Mouse (Mus musculus): ENCODE measurements at regions not wholly inside any gene's neighbourhood (a gene's known extent, or its start where the extent isn't known, plus 50 kb on each side); places are given as distances from the start of the nearest gene placed in this dataset.

DNA sequence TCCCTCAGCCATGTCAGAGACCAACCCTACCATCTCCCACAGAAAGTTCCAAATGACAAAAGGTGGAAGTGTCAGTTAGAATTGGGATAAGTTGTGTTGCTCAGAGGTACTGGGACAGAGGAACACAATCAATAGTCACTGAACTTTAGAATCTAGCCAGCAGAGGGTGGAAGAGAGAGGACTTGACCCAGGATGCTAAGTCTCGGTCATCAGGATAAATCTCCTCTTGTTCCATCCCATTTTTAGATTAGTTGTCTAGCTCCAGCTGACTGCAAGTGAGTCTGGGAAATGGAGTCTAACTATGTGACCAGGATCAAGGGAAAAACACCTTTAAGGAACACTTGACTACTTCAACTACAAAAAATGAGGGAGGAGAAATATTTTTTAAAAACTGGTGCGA, 91.5 kb downstream of the Fam84b start:
- Histone ChIP-seq H3K4me3 (no peak overlapping the region), H3K27me3 (ENCODE audit: control insufficient read depth, insufficient read depth, insufficient read length) (no peaks in the 10 kb centered on the region), H3K79me2 (ENCODE audit: control insufficient read depth, insufficient read depth) (no peaks in the 10 kb centered on the region), H3ac (ENCODE audit: control insufficient read depth, insufficient read length) (no peak overlapping the region), H3K4me2 (ENCODE audit: low read depth) (no peak overlapping the region), H3K36me3 (ENCODE audit: control insufficient read depth, insufficient read depth) (no peaks in the 10 kb centered on the region)
- TF ChIP-seq REST (IDR thresholded peaks at IDR 0.05; ENCODE audit: insufficient read depth, insufficient read length) (no peak), CEBPB (IDR thresholded peaks at IDR 0.05; ENCODE audit: insufficient read depth, poor library complexity, severe bottlenecking) (no peak), MYOG (IDR thresholded peaks at IDR 0.05; ENCODE audit: control insufficient read depth in 1 of 3, insufficient read depth in 1 of 3, insufficient read length in 2 of 3, low read depth in 2 of 3) (no peak), SRF (IDR thresholded peaks at IDR 0.05; ENCODE audit: control insufficient read depth, insufficient read length, low read depth) (no peak), TCF3 (IDR thresholded peaks at IDR 0.05; ENCODE audit: insufficient read length, low read depth) (no peak), MAX (IDR thresholded peaks at IDR 0.05; ENCODE audit: low read depth) (no peak), USF1 (IDR thresholded peaks at IDR 0.05; ENCODE audit: low read depth) (no peak), POLR2AphosphoS2 (IDR thresholded peaks at IDR 0.05; ENCODE audit: insufficient read length, low read depth) (no peak), TCF12 (IDR thresholded peaks at IDR 0.05; ENCODE audit: insufficient read depth, poor library complexity, severe bottlenecking) (no peak), MYOD1 (IDR thresholded peaks at IDR 0.05; ENCODE audit: control insufficient read depth in 1 of 3, insufficient read length in 2 of 3, low read depth in 2 of 3) (no peak), POLR2A (IDR thresholded peaks at IDR 0.05; ENCODE audit: insufficient read length, low read depth) (no peak), E2F4 (IDR thresholded peaks at IDR 0.05; ENCODE audit: insufficient read depth) (no peak)

DNA sequence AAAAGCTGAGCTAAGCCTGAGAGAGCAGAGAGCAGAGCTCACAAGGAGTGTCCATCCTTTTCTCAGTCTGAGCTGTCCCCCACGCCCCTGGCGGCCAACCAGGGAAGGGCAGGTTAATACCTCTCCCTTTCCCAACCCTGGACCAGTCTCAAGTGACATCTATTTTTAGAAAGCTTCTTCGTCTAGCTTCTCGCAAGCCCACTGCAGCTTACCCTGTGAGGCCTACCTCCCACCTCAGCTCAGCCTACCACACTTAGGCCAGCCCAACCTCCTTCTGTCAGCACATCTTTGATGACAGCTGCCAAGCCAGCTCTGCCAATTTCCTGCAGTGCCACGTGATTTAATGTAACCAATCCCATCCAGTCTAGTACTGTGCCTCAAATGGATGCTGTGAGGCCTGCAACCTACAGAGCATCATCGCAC, 93.6 kb downstream of the Fam84b start:
- TF ChIP-seq POLR2AphosphoS2 (IDR thresholded peaks at IDR 0.05; ENCODE audit: insufficient read length, low read depth), result no peak
- TF ChIP-seq USF1 (IDR thresholded peaks at IDR 0.05; ENCODE audit: low read depth), result peak; percentile 31
- no peak for TF ChIP-seq TCF3 (IDR thresholded peaks at IDR 0.05; ENCODE audit: insufficient read length, low read depth)
- no peak for TF ChIP-seq POLR2A (IDR thresholded peaks at IDR 0.05; ENCODE audit: insufficient read length, low read depth)
- H3K4me2 ChIP-seq (ENCODE audit: low read depth), result no peak overlapping the region
- H3K36me3 ChIP-seq (ENCODE audit: control insufficient read depth, insufficient read depth), result no peaks in the 10 kb centered on the region
- no peak overlapping the region for H3ac ChIP-seq (ENCODE audit: control insufficient read depth, insufficient read length)
- H3K79me2 ChIP-seq (ENCODE audit: control insufficient read depth, insufficient read depth), result no peaks in the 10 kb centered on the region
- no peaks in the 10 kb centered on the region for H3K27me3 ChIP-seq (ENCODE audit: control insufficient read depth, insufficient read depth, insufficient read length)
- H3K4me3 ChIP-seq, result no peak overlapping the region

DNA sequence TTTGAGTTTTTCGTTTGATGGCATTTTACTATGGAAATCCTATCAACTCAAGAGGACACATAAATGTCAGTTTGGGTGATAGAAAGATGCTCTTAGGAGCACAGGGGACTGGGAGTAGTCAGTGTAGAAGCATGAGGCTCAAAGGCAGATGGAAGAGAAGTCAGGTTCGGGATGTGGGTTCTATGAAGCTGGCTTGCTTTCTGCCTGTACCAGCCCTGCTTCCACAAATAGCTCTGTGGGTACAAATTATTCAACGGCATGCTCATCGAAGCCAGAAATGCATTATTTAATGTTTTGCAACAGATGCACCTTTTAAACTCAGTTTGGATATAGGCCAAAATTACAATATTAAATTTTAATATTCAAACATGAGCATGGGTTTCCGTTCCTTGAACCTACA, 99.3 kb downstream of the Fam84b start:
- TF ChIP-seq POLR2A (IDR thresholded peaks at IDR 0.05; ENCODE audit: insufficient read length, low read depth) (no peak), TCF3 (IDR thresholded peaks at IDR 0.05; ENCODE audit: insufficient read length, low read depth) (no peak), SRF (IDR thresholded peaks at IDR 0.05; ENCODE audit: control insufficient read depth, insufficient read length, low read depth) (no peak), USF1 (IDR thresholded peaks at IDR 0.05; ENCODE audit: low read depth) (no peak), CEBPB (IDR thresholded peaks at IDR 0.05; ENCODE audit: insufficient read depth, poor library complexity, severe bottlenecking) (no peak), POLR2AphosphoS2 (IDR thresholded peaks at IDR 0.05; ENCODE audit: insufficient read length, low read depth) (no peak), MAX (IDR thresholded peaks at IDR 0.05; ENCODE audit: low read depth) (no peak), MYOG (IDR thresholded peaks at IDR 0.05; ENCODE audit: control insufficient read depth in 1 of 3, insufficient read depth in 1 of 3, insufficient read length in 2 of 3, low read depth in 2 of 3) (no peak), MYOD1 (IDR thresholded peaks at IDR 0.05; ENCODE audit: control insufficient read depth in 1 of 3, insufficient read length in 2 of 3, low read depth in 2 of 3) (no peak), TCF12 (IDR thresholded peaks at IDR 0.05; ENCODE audit: insufficient read depth, poor library complexity, severe bottlenecking) (no peak), E2F4 (IDR thresholded peaks at IDR 0.05; ENCODE audit: insufficient read depth) (no peak), REST (IDR thresholded peaks at IDR 0.05; ENCODE audit: insufficient read depth, insufficient read length) (no peak)
- no peak overlapping the region for H3K4me2 ChIP-seq (ENCODE audit: low read depth)

DNA sequence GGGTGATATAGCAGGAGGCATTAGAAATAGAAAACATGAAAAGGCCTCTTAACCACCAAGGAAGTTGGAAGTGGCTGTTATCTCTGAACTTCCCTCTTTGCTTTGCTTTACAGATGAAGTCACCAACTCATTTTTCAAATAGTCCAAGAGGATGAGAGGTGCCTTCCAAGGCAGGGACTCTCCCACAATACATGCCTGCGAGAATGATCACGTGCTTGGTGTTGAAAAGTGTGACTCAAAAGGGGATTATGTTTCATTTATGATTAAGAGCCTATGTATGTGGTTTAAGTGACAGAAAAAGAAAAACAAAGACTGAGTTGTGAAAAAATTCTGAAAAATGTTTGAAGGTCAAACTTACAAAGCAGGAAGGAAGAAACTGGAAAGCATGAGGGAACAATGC, 114.0 kb downstream of the Fam84b start:
- Histone ChIP-seq H3K27me3 (ENCODE audit: control insufficient read depth, insufficient read depth, insufficient read length) (no peaks in the 10 kb centered on the region), H3K4me2 (ENCODE audit: low read depth) (no peak overlapping the region), H3ac (ENCODE audit: control insufficient read depth, insufficient read length) (no peak overlapping the region), H3K36me3 (ENCODE audit: control insufficient read depth, insufficient read depth) (no peaks in the 10 kb centered on the region), H3K79me2 (ENCODE audit: control insufficient read depth, insufficient read depth) (no peaks in the 10 kb centered on the region), H3K4me3 (no peak overlapping the region)
- TF ChIP-seq USF1 (IDR thresholded peaks at IDR 0.05; ENCODE audit: low read depth) (peak; percentile 82), E2F4 (IDR thresholded peaks at IDR 0.05; ENCODE audit: insufficient read depth) (no peak)

More for the DNA sequence above, 99.3 kb downstream of the Fam84b start:
- no peak overlapping the region for H3ac ChIP-seq (ENCODE audit: control insufficient read depth, insufficient read length)
- no peaks in the 10 kb centered on the region for H3K27me3 ChIP-seq (ENCODE audit: control insufficient read depth, insufficient read depth, insufficient read length)
- H3K36me3 ChIP-seq (ENCODE audit: control insufficient read depth, insufficient read depth), result no peaks in the 10 kb centered on the region
- H3K4me3 ChIP-seq, result no peak overlapping the region
- no peaks in the 10 kb centered on the region for H3K79me2 ChIP-seq (ENCODE audit: control insufficient read depth, insufficient read depth)

DNA sequence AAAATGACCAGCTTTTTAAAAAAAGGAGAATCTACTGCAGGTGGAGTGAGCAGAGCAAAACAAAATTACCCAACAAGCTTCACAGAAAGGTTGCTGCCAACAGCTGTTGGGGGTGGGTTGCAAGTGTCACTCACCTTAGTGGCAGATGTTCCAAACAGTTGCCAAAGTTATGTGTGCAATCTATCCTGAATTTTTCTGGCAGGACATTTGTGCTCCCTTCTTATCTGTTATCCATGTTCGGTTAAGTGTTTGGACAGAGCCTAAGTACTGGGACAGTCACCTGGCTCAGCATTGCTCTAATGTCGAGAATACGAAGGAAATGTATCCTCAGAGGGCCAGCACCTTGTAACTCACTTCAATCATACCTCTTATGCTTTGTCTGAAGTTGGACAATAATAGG, 115.3 kb downstream of the Fam84b start:
- no peak for TF ChIP-seq POLR2AphosphoS2 (IDR thresholded peaks at IDR 0.05; ENCODE audit: insufficient read length, low read depth)
- no peak for TF ChIP-seq USF1 (IDR thresholded peaks at IDR 0.05; ENCODE audit: low read depth)
- no peak for TF ChIP-seq MYOG (IDR thresholded peaks at IDR 0.05; ENCODE audit: control insufficient read depth in 1 of 3, insufficient read depth in 1 of 3, insufficient read length in 2 of 3, low read depth in 2 of 3)
- no peak for TF ChIP-seq E2F4 (IDR thresholded peaks at IDR 0.05; ENCODE audit: insufficient read depth)
- no peak for TF ChIP-seq TCF3 (IDR thresholded peaks at IDR 0.05; ENCODE audit: insufficient read length, low read depth)
- no peak for TF ChIP-seq SRF (IDR thresholded peaks at IDR 0.05; ENCODE audit: control insufficient read depth, insufficient read length, low read depth)
- no peak for TF ChIP-seq CEBPB (IDR thresholded peaks at IDR 0.05; ENCODE audit: insufficient read depth, poor library complexity, severe bottlenecking)
- TF ChIP-seq REST (IDR thresholded peaks at IDR 0.05; ENCODE audit: insufficient read depth, insufficient read length), result no peak
- TF ChIP-seq MAX (IDR thresholded peaks at IDR 0.05; ENCODE audit: low read depth), result no peak
- no peak for TF ChIP-seq TCF12 (IDR thresholded peaks at IDR 0.05; ENCODE audit: insufficient read depth, poor library complexity, severe bottlenecking)
- no peak for TF ChIP-seq POLR2A (IDR thresholded peaks at IDR 0.05; ENCODE audit: insufficient read length, low read depth)
- TF ChIP-seq MYOD1 (IDR thresholded peaks at IDR 0.05; ENCODE audit: control insufficient read depth in 1 of 3, insufficient read length in 2 of 3, low read depth in 2 of 3), result no peak

More for the DNA sequence above, 115.3 kb downstream of the Fam84b start:
- no peaks in the 10 kb centered on the region for H3K79me2 ChIP-seq (ENCODE audit: control insufficient read depth, insufficient read depth)
- H3K27me3 ChIP-seq (ENCODE audit: control insufficient read depth, insufficient read depth, insufficient read length), result no peaks in the 10 kb centered on the region
- H3ac ChIP-seq (ENCODE audit: control insufficient read depth, insufficient read length), result no peak overlapping the region
- no peak overlapping the region for H3K4me2 ChIP-seq (ENCODE audit: low read depth)
- H3K4me3 ChIP-seq, result no peak overlapping the region
- H3K36me3 ChIP-seq (ENCODE audit: control insufficient read depth, insufficient read depth), result no peaks in the 10 kb centered on the region

Data from myocyte (in vitro differentiated cells).